Mouse (Mus musculus) cerebellum, adult 11-12 months (tissue): ENCODE measurements around the gene H1f0.
A peak's percentile ranks its signal among the peaks of the same experiment; 100 is the strongest.

Experiments used
- DNase-seq: peaks from one replicate; pipeline ENCODE4 v3.0.0; 2022

The H1f0 gene

DNA sequence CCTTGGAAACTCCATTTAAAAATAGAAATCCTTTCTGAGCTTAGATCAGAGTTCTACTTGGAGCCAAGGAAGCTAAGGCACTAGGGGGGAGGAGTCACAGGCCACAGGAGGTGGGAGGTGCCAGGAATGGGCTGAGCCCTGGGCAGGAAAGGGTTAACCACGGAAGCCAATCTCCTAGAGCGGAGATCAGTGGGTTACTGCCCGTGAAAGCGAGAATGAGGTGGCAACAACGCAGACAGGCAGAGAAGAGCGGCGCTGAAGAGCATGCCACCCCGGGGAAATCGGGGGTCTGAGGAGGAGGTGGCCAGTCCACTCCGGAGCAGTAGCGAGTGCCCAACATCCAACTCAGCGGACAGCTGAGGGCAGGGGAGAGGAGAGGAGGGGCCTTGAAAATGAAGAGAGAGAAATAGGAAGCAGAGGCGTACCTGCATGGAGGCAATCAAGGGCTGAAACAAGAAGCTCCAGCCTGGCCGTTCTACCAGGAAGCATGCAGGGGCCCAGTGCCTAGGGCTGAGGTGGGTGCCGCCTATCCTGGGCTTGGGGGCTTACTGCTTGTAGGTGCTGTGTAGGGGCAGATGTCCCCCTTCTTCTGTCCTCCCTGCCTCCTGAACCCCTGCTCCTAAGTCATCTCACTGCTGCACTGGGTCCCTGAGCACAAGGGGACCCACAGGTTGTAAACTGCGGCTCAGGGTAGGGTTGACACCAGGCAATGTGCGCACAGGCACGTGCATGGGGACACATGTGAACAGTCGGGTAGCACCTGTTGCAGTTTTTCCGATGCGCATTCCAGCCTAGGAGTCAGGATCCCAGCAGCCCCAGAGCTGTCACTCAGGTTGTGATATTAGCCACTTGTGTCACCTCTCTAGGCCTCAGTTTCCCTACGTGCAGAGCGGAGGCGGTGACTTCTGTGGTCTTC lies 12.5 kb downstream of the H1f0 start:
- DNase-seq = no peak

DNA sequence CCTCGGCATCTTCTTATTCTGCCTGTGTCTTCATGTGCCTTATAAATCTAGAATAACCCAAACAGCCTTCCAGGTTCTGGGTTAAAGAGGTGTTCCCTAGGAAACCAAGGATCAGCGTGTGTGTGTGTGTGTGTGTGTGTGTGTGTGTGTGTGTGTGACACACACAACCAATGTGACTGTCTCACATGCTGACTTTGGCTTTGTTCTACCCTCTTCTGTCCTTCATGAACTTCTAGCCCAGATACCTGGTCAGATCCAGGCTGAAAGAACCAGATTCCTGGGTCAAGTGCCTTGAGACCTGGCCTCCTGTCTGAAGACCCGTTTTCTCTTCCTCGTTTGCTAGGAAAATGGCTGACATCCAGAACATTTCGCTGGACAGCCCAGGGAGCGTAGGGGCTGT lies 13.3 kb downstream of the H1f0 start, which contains the start of gene Galr3:
Gene Galr3 (plus strand): TSS at position 301 of the 400 bp plus-strand sequence.
- DNase-seq = no peak

DNA sequence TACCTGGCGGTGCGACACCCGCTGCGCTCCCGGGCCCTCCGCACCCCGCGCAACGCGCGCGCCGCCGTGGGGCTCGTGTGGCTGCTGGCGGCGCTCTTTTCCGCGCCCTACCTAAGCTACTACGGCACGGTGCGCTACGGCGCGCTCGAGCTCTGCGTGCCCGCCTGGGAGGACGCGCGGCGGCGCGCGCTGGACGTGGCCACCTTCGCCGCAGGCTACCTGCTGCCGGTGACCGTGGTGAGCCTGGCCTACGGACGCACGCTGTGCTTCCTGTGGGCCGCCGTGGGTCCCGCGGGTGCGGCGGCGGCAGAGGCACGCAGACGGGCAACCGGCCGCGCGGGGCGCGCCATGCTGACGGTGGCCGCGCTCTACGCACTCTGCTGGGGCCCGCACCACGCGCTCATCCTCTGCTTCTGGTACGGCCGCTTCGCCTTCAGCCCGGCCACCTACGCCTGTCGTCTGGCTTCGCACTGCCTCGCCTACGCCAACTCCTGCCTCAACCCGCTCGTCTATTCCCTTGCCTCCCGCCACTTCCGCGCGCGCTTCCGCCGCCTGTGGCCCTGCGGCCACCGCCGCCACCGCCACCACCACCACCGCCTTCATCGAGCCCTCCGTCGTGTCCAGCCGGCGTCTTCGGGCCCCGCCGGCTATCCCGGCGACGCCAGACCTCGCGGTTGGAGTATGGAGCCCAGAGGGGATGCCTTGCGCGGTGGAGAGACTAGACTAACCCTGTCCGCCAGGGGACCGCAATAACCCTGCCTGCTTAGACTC lies 14.7 kb downstream of the H1f0 start:
- DNase-seq = no peak

DNA sequence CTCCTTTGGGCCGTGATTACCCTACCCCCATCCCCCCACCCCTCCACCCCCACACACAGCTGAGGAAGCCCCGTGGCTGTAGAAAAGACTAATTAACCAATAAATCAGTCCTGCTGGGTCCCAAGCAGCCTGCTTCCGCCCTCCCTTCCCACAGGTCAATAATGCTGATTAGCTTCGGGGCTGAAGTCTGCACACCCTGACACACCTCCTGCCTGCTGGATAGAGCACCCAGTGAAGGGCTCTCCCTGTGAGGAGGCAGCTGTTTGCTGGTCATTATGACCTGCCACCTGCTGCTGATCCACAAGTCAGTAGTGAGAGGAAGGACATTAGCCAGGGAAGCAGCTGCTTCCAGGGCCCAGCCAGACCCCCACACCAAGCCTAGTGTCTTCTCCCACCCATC lies 16.6 kb downstream of the H1f0 start:
- DNase-seq = no peak

DNA sequence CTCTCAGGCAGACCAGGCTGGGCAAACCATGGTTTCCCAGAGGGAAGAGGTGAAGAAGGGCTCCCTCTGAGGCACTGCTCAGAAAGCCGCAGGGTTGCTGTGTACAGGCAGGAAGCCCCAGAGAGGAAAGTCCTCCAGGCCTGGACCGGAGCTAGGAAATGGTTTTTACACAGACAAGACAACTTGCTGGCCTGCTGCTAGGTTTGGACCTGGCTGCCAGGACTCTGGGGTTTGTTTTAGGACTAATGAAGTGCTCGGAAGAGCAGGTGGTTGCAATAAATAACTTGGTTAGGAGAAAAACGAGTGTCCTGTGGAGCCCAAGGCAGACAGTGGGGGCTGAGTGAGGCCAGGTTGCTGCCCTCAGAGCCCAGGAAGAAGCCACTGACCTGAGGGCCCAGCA lies 19.9 kb downstream of the H1f0 start:
- DNase-seq = no peak

DNA sequence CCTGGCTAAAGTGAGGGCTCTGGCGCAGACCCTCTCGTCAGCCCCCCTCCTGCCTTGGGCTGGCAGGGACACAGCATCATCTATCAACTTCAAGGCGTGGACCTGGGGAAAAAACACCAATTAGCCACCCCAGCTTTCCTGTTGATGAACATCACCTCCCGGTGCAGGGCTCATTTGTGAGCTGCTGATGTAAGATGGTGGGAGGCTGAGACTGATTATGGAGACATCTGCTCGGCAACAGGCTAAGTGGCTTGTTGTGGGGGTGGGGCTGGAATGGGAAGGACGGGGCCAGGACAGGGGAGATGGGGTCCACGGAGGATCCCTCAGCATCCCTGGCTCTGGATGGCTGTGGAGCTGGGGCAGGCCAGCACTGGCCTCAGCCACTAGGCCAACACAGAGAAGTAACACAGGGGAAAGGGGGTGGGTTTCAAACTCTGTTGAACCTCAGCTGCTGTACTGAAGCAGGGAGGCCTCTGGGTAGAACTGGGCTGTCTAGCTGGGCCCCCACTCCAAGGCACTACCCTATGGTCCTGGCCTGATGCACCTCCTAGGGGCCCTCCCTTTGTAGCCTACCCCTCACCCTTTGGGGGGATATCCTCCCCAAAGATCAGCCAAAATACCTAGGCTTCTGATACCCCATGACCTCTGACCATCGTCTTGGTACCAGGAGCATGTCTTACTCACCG lies 22.1 kb downstream of the H1f0 start:
- DNase-seq = no peak

DNA sequence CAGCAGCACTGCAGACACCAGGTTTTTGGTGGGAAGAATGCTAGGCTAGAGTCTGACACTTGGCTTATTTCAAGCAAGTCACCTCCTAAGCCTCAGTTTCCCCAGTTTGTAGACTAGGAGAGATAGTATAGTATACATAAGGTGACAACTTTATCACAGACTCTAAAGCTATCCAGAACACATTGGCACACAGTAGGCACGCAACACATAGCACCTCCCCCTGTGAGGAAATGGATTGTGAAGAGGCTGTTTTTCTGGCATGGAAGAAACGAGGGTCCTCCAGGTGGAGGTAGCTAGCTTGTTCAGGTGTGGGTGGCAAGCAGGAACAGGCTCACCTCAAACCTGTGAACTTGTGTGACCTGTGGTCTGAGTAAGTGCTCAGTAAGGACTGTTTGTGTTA lies 22.7 kb downstream of the H1f0 start:
- DNase-seq = no peak

DNA sequence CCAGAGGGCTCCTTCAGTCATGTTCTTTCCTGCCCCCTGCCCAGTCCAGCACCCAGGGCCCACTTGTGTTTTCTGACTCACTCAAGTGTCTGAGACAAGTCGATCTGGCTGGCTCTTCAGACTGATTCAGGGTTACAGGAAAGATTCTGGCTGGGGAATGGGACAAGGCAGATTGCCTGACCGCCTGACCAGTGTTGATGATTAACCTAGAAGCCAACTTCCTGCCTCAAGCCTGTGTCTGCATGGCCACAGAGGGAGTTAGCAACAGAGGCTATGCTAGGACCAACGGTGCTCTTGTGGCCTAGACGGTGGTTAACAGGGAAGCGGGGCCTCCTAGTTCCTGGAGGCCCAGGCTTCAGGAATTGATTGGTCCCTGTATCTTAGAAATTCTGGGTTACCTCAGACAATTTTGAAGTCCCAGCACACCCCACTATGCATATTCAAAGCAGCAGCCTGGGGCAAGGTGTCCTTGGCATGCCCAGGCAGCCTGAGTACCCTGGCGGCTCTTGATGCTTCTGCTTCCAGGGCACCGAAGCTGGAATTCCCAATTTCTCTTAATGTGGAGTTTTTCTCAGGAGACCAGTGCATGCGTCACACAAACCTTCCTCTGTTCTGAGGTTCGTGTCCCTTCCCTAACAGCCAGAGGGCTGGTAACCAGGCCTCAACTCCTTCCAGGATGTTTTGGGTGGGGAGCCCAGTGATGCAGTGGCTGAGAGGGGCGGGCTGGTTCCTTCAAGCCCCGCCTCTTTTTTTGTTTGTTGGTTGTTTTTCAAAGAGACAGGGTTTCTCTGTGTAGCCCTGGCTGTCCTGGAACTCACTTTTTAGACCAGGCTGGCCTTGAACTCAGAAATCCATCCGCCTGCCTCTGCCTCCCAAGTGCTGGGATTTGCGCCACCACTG lies 23.5 kb downstream of the H1f0 start:
- DNase-seq = no peak

DNA sequence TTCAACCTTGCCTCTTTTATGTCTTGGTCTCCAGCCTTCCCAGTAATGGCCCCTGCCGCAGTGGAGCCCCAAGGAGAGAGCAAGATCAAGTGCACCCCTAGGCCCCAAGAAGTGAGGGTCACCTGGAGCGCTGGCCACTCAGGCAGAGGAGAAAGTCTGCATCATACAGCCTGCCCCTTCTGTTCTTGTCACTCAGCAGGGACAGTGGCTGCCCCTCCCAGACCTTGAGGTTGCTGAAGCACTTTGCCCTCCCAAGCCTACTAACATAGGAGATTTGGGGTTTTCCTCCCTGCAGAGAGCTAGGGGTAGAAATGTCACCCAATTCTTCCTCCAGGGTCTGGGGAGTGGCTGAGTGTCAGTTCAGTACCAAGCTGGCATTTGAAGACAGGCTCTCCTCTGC lies 24.1 kb downstream of the H1f0 start:
- DNase-seq = no peak

DNA sequence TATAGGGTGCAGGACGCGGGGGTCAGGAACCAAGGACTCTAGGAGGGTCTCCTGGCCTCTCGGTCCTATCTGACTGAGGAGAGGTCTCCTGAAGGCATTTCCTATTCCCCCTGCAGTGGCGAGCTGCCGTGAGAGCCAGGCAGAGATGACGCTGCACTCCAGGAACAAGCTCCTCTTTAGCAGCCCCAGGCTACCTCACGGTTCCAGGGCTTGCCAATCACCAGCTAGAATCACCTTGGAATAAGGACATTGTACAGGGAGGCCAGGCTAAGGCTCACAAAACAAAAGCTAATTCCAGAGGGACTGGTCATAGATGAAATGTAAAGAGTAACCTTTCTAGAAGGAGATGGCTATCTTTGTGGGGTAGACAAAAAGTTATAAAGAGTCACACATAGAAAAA lies 28.4 kb downstream of the H1f0 start:
- no peak for DNase-seq

DNA sequence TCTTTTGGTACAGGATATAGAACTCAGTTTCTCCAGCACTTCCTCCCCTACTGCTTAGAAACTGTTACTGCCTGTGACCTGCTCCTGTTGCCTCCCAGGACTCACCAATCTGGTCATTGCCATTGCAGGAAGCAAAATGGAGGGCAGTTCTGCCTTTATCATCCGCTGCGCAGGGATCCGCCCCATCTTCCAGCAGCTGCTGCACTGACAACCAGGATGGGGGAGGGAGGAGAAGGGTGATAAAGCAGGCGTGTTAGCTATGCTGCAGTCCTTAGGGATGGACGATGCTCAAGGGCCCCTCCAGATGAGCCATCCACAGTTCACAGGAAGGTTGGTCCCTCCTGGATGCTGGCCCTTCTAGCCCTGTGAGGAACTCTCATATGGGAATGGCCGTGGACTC lies 29.6 kb downstream of the H1f0 start:
- DNase-seq = no peak

DNA sequence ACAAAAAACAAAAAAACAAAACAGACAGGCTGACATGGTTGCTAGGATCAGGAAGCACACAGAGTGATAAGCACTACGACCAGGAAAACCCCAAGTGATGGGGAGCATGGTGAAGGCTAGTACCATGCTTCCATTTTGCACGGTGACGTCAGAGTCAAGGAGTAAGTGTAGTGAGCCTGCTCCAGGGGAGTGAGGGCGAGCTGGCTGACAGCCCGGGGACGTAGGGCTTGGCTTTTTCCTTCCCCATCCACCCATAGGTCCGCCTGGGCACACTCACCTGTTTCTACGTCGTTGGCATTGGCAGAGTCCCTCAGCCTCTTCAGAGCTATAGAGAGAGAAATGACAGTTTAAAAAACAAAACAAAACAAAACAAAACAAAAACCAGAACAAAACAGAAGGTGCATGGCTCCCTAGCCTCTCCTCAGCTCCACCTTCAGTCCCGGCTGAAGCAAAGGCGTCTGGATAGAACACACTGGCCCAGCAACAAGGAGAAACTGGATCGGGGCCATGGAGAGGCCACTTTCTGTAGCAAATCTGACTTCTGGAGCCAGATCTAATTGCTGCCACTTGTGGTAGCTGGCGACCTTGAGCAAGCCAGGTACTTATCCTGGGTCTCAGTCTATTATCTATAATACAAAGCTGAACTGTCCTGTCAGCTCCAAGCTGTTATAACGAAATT lies 32.8 kb downstream of the H1f0 start:
- no peak for DNase-seq

DNA sequence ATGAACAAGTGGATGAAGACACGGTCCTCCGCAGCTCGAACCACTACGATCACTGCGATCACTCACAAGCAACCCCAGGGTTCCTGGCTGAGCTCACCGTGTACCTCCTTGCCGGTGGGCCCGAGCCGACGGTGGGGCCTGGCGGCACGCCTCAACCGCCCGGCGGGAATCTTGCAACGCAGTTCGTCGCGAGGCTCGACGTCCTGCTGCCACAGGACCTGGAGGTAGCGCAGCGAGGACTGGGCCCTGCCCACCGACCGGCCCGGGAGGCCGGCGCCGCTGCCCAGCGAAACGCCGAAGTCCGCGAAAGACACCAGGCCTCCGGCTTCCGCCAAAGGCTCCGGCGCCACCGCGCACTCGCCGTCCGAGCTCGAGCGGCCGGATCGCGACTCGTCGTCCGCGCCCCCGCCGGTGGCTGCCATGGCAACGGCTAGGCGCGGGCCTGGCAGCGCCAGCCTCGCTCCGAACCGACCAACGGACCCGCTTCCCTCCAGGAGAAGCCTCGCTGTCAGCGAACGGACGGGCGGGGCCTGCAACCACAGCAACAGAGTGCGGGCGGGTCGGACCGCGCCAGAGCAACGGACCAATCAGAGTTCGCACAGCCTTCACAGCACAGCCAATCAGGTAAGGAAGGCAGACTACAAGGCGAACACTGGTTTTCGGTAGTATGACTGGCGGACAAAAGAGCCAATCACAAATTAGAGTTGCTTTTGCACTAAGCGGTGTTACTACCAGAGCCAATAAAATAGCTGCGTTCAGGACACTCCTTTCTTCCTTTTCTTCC lies 34.3 kb downstream of the H1f0 start, which contains the start of gene Ankrd54:
Gene Ankrd54 (minus strand): TSS at position 518 of the 784 bp plus-strand sequence.
- peak; percentile 99 for DNase-seq

DNA sequence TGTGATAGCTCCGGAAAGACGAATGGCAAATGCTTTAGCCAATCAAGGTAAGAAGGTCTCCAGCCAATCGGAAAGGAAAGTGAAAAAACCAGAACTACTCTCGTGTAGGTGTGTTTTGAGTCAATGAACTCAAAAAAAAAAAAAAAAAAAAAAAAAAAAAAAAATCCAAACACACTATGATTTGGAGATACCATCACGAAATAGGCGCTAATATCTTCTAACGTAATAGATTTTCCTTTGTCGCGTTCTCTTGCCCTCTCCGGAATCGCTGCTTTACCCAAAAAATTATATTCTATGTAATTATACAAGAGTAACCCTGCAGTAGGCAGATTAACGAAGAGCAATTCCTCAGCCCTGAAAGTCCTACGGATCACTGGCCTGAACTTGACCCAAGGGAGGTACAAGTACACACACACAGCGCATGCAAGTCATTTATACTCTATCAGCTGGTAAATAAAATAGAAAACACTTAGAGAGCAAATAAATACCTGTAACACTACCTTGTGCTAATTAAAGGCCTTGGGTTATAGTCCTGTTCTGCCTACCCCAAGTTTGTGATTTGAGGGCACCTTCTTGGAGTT lies 35.0 kb downstream of the H1f0 start:
- no peak for DNase-seq

DNA sequence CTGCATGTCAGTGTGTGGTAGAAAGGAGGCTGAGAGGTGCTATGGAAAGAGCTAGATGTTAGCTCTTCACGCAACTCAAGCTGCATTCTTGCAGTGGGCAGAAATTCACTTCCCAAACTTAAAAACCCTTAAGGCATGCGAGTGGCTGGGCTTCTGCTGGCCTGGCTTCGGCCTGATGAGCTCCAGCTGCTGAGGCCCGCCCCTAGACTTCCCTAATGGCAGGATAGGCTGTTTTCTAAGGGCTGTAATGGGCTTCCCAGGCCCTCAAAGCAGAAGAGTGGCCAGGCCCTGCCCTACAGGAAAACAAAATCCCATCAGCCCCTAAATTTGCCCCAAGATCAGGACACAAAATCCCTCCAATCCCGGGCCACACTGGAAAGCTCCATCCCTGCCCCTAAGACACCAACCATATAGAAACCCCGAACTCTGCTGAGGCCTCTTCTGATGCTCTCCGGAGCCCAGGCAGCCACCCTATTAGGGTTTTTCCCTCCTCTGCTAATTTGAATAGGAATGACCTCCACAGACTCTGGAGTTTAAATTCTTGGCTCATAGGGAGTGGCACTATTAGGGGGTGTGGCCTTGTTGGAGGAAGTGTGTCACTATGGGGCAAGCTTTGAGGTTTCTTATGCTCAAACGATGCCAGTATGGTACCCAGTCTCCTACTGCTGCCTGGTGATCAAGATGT lies 37.0 kb downstream of the H1f0 start:
- DNase-seq = no peak

DNA sequence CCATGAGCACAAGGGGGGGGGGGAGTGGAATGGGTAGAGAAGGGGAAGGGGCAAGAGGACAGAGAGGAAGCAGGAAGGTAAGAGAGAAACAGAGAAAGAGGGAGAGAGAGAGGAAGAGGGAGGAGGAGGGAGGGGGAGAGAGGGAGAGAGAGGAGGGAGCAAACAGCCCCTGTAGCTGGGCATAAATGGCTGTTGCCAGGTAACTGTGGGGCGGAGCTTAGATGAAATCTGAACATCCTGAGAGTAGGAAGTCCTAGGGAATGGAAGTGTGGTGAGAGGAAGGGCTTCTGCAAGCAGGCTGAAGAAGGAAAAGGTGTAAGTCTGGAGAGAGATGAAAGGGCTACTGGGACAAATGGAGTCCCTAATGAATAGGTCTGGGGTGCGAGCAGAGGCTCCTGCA lies 38.0 kb downstream of the H1f0 start:
- no peak for DNase-seq

DNA sequence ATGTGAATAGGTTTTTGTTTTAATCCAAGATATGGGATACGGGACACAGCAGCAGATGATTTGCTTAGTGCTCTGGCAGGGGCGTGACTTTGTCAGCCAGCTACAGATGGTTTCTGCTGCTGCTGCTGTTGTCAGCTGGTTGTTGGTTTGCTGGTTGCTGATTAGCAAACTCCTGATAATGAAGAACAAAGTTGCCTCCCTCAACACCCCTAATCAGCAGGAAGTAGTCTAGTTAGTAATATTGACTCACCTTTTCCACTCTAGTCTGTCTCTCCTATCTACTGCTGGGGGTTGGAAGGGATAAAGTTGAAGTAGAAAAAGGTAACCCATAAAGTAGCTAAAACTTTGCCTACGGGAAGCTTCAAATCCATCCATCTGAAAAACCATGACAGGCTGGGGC lies 39.4 kb downstream of the H1f0 start:
- no peak for DNase-seq

DNA sequence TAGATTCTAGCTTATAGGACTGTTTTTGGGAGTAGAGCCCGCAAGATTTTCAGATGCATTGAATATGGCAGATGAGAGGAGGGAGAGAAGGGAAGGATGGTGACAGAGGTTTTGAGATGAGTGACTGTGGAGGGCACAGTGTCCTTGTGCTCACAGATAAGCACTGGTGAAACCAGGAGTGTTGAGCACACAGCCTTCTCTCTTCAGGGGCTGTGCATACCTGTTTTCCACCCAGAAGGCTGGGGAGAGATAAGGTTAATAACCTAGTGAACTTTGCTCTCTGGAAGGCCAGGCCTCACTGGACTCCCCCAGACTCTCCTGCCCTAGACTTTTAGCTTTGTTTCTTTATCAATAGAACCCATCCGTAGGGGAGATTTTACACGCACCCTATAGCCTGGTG lies 40.2 kb downstream of the H1f0 start:
- DNase-seq = no peak

DNA sequence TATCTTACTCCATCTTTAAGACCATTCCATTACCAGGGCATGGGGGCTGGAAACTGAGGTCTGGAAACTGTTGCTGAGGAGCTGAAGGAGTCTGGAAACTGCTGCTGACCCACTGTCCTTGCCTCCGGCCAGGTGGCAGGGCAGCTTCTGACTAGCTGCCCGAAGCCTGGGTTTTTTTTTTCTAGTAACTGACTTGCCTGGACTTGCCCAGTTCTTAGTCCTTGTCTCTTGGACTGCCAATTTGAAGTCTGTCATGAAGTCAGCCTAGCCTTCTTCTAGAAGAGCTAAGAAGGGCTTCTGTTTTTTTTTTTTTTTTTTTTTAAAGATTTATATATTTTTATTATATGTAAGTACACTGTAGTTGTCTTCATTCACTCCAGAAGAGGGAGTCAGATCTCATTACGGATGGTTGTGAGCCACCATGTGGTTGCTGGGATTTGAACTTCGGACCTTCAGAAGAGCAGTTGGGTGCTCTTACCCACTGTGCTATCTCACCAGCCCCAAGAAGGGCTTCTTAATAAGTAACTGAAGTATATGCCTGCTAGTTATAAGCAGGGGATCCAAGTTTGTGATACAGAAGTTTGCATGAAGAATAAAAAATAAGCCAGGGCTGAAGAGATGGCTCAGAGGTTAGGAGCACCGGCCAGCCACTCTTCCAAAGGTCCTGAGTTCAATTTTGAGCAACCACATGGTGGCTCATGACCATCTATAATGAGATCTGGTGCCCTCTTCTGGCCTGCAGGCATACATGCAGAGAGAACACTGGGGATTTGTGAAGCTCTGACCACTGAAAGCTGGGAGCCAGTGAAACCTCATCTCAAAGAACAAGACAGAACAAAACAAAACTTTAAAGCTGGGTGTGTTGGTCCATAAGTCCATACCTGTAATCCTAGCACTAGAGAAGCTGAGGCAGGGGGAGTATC lies 43.1 kb downstream of the H1f0 start:
- DNase-seq = no peak
